Comparison of ENCODE assay signal across 7 mouse cellular contexts in the genomic region with DNA sequence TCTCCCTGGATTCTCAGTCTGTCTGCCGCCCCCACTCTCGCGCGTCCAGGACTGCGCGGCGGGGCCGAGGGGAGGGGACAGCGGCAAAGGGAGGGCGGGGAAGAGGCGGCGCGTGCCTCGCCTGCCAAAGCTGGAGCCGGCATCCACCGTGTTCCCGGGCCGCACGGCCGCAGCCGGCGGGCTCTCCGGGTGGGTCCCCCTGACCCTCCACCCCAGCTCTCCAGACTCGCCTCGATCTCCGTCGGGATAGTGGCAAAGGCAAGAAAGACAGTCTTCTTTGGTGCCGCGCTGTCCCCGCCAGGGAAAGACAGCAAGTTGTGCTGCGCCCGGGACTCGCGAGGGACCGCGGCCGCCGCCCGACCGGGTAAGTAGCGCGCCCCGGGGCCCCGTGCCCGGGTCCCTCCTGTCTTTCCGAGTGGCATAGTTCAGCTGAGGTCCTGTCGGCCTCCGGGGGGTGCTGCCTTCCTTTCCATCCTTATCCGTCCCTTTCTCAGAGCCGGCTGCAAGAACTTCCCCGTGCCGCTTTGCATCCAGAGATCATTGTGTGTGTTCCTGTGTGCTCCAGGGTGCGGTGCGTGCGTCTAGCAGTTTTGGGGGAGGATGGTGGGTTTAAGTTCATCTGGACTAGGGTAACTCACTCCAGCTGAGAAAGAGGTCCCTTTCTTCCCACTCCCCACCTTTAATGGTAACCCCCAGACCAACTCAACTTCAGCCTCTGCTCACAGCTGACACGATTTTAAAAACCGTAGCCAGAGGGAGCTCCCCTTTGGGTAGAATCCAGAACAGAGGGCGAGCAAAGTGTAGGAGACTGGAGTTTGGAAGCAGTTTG. TPM values are rescaled to one million over a fixed set of nuclear protein-coding genes. Genes with fewer than 3 reads are reported as not detected.
DNase-seq lines count a peak whose midpoint lies in the region; ATAC-seq and TF ChIP-seq lines count a peak whose summit lies in the region.

A gene (plus strand): TSS at position 118 of the 829 bp plus-strand sequence.

- peak; percentile 89 for ATAC-seq in hindbrain, embryonic 13.5 days (ENCODE audit: low FRiP score)

- WGBS in hindbrain, embryonic 13.5 days: under 1% methylated on average over 56 of the region's 58 CpGs

- H3K9ac ChIP-seq in hindbrain, embryonic 13.5 days: peak within 1 kb of the TSS; percentile 85

- H3K4me1 ChIP-seq in hindbrain, embryonic 13.5 days (replicated peaks): peaks cover 43% of the 10 kb centered on the region

- intact Hi-C loops in left cerebral cortex, adult 2 months (cut with DNase I): loop anchor here (2.0 to 5.0 kb wide), 4 partner anchors 121 to 335 kb away; no protein-coding TSS in a partner anchor

- H3K4me3 ChIP-seq in hindbrain, embryonic 13.5 days: peak within 1 kb of the TSS; percentile 69
- peak within 1 kb of the TSS; percentile 77 for H3K4me3 ChIP-seq in left cerebral cortex, adult 2 months

- peaks cover 7% of the 10 kb centered on the region; the same call in 1 of the 2 replicates for H3K27me3 ChIP-seq in hindbrain, embryonic 13.5 days

- TF ChIP-seq CTCF in left cerebral cortex, adult 2 months (IDR thresholded peaks at IDR 0.05): no peak; the same call in 1 of the 2 replicates

- peak; percentile 57 to 86 for DNase-seq in adrenal gland, adult (ENCODE audit: inconsistent age in 2 of 2, low spot score in 1 of 2)
- peak; percentile 85 to 88 for DNase-seq in cerebellum, postnatal 25 days
- DNase-seq in gastrocnemius, adult 18-20 months (ENCODE audit: low spot score): peak; percentile 68
- DNase-seq in left cerebral cortex, adult 2 months (ENCODE audit: extremely low spot score in 1 of 2, low spot score in 2 of 2): peak; percentile 68 to 73
- peak; percentile 81 to 88 for DNase-seq in lung, postnatal 4 days
- peak; percentile 77 for DNase-seq in right cerebral cortex, postnatal 25 days

- no peaks in the 10 kb centered on the region for H3K9me3 ChIP-seq in hindbrain, embryonic 13.5 days

- H3K36me3 ChIP-seq in hindbrain, embryonic 13.5 days: no peaks in the 10 kb centered on the region

- peak within 1 kb of the TSS; percentile 85 for H3K27ac ChIP-seq in hindbrain, embryonic 13.5 days
- H3K27ac ChIP-seq in left cerebral cortex, adult 2 months: peak within 1 kb of the TSS; percentile 86

- H3K4me2 ChIP-seq in hindbrain, embryonic 13.5 days: peak within 1 kb of the TSS; percentile 84

RNA-seq across cellular contexts. Expression of the gene that starts here (rescaled TPM):
- total RNA-seq in gastrocnemius, adult 18-20 months (2021): 10 to 100 TPM in 1 of 2 experiments, 1 to 10 TPM in 1; 7.7 to 10.6 TPM
- 67.6 and 67.8 TPM in 2 replicates for polyA plus RNA-seq in hindbrain, embryonic 13.5 days (2015; fragmentation: Nextera tagmentation; extraction: Ambion mirVana)
- 10 to 100 TPM; 32.9 to 34.4 TPM for total RNA-seq in left cerebral cortex, adult 2 months (2021)

Comparison
In these comparisons a context has a peak if more than half of its experiments do, and no peak if none do; other contexts are left out.
1. Peak in every context shown above with its lines: DNase-seq, ATAC-seq, H3K4me3 ChIP-seq and H3K27ac ChIP-seq.